Mouse (Mus musculus) kidney, adult 18-20 months (tissue): ENCODE results near the gene Gm20388.

Experiments used
- DNase-seq: peaks from one replicate; pipeline ENCODE4 v3.0.0; 2021

The Gm20388 gene

DNA sequence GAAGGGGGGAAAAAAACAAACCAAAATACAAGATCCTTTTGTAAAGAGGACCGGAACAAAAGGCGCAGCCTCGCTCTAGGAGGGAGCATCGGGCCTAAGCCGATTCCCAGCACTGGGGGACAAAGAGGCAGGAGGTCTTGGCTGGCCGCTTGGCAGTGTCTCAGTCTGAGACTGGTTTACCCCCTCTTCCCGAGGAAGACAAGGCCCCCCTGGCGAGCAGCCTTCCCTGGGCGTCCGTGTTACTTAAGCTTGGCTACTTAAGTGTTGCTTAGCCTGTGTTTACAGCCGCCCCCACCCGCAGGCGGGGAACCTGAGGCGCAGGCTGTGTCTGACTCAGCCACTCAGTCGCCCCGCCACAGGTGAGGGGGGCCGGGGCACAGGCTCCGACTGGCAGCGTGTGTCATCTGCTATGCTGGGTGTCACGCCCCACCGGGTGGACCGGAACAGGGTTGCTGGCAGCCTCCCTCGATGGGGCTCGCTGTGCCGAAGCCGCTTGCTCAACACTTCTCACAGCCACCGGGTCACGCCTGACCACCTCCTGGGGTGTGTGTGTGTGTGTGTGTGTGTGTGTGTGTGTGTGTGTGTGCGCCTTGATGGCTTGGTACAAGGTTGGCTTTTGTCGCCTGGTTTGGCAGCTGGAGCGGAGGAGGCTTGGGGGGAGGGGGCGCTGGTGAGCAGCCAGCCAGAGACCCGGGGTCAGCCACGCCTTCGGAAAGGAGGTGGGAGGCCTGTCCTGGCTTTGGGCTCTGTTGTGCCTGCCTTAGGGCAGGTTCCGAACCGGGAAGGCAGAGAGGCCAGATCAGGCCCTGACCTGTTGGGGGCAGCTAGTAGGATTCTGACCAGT lies 628.0 kb downstream of the Gm20388 start:
- peak; percentile 92 for DNase-seq

- no peak for DNase-seq
Measured at GRCm38 (mm10) chr8:120539381-120539774, 628.7 kb downstream of the Gm20388 start.

DNA sequence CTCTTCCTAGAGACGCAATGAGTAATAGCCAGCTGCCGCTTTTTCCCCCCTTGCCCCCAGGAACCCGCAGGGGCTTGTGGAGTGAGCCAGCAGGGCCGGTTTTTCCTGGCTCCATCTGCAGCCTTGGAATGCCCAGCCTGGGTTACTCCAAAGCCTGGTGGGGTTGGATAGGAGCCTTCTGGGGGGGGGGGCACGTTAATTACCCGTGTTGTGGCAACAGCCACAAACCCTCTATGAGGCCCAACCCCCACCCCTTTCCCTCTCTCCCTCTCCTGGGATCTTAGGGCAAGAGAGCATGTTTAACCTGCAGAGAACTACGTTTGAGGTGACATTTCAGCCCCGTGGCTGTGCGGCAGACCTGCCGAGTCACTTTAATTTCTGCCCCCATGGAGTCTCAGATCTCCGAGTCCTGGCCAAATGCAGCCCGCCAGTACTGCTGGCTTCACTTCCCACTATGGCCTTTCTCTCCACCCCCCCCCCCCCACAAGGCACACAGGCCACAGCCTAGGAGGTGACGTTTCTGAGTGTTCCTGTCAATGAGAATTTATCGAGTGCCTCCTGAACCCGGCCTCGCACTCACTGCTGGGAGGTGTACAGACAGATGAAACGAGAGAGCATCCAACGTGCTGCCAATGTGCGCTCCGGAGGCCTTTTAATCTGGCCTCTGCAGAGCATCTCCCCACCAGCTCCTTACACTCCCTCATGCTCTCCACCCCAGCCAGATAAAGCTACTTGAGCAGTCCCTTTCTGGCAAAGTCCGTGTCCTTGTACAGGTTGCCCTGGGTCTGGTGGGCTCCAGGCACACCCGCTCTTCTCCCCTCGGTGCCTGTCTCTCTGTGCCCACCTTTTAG lies 629.4 kb downstream of the Gm20388 start:
- DNase-seq = no peak

GRCm38 (mm10) chr8:120542995-120543394 lies 632.4 kb downstream of the Gm20388 start:
- DNase-seq = no peak

DNA sequence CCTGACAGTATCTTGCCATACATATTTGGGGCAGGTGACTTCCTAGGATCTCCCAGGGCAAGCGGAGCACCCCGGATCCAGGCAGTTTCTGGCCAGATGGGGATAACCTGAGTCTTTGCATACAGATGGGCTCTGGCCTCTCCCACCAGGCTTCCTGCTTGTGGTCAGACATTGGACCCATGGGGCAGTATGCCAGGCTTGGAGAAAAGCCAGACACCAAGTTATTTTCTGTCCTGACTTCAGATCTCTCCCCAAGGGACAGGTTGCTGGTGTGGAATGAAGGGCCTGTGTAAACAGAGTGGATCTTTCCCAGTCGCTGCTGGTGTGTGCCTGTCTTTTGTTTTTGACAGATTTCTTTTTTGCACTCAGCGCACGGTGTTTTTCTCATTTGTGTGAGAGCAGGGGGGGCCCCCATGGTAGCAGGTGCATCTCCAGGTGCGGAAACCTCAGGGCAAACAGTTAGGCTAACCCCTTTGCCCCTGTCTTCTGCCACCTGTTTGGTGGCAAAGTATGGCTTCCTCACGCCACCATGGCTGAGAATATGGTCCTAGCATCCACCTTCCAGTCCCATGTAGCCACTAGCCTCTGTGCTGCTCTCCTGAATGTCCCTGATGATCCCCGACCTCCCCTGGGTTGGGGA lies 632.9 kb downstream of the Gm20388 start:
- DNase-seq = peak; percentile 91

DNA sequence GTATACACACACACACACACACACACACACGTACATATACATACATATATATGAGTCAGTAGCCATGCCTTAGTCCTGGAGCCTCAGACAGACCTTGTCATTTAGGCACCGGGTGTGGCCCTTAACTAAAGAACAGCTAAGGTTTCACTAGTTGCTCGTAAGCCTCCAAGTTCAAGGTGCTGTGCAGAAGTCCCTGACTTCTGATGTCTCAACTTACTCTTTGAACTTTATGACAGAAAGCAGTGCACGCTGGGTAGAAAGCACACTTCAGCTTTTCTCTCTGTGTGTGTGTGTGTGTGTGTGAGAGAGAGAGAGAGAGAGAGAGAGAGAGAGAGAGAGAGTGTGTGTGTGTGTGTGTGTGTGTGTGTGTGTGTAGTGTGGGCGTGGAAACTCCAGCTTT lies 633.5 kb downstream of the Gm20388 start:
- no peak for DNase-seq

DNA sequence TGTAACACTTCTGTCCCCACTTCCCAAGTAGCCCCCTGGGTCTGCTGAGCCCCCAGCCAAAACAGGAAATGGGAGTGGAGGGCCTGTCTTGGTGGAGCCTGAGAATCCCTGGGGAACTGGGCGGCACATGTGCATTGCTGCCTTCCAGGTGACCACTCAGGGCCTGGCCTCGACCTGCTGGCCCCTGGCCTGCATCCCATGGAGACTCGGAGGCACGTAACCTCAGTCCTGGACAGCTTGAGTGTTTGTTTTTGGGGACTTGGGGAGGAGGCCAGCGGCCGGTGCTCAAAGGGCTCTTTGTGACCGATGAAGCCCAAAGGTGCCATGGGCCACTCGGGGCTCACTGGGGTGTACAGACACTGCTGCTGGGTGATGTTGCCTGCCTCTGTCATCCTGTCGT lies 636.9 kb downstream of the Gm20388 start:
- no peak for DNase-seq

GRCm38 (mm10) chr8:120548313-120548761 lies 637.7 kb downstream of the Gm20388 start:
- DNase-seq = no peak

GRCm38 (mm10) chr8:120549321-120549921 lies 638.8 kb downstream of the Gm20388 start:
- DNase-seq = peak; percentile 36

GRCm38 (mm10) chr8:120549922-120550321 lies 639.3 kb downstream of the Gm20388 start:
- DNase-seq = no peak

- no peak for DNase-seq
Measured at GRCm38 (mm10) chr8:120550430-120550829, 639.8 kb downstream of the Gm20388 start.

- DNase-seq = no peak
Measured at GRCm38 (mm10) chr8:120550937-120551676, 640.5 kb downstream of the Gm20388 start.

DNA sequence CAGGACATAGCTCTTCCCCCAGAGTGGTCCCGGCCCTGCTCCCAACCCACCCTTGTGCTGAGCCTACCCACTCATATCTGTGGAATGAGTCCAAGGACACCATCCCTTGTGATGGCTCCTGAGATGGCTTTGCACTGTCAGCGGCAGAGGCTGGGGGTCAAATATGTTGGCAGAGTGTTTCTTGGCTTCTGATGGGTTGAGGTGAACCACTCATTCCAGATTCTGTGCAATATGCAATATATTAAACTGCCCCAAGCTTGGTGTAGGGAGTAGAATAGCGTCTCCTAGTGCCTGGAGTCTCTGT lies 641.0 kb downstream of the Gm20388 start:
- DNase-seq = no peak

GRCm38 (mm10) chr8:120552509-120552908 lies 641.9 kb downstream of the Gm20388 start:
- no peak for DNase-seq

GRCm38 (mm10) chr8:120553441-120554123 lies 642.9 kb downstream of the Gm20388 start:
- no peak for DNase-seq

GRCm38 (mm10) chr8:120554466-120555039 lies 643.9 kb downstream of the Gm20388 start:
- DNase-seq = no peak

DNA sequence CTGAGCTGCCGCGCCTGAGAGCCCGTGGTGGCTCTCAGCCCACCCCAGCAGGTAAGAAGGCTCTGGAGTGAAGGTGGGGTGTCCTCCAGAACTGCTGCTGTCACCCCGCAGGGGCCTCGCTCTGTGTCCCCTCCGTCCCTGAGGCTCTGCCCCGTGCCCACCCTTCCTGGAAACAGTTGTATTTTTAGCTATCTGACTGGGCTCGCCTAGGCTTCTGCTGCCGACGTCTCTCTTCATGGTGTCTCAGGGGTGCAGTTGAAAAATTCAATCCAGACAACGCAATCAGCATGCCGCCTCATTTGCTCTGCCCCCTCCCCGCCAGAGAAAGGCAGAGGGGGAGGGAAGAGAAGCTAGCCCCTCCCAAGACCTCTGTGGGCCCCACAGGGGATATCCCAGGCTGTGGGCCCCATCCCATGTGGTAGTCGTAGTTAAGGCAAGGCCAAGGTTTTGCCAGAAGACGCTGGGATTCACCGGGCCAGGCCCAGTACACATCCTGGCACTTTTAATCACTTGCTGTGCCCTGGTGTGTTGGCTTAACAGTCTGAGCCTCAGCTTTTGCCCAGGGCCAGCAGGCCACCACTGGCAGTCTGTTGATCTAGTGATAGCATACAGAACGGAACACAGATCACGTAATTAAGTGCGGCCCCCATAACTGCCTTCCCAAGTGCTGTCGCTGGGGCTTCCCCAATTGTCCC lies 645.7 kb downstream of the Gm20388 start:
- DNase-seq = no peak

DNA sequence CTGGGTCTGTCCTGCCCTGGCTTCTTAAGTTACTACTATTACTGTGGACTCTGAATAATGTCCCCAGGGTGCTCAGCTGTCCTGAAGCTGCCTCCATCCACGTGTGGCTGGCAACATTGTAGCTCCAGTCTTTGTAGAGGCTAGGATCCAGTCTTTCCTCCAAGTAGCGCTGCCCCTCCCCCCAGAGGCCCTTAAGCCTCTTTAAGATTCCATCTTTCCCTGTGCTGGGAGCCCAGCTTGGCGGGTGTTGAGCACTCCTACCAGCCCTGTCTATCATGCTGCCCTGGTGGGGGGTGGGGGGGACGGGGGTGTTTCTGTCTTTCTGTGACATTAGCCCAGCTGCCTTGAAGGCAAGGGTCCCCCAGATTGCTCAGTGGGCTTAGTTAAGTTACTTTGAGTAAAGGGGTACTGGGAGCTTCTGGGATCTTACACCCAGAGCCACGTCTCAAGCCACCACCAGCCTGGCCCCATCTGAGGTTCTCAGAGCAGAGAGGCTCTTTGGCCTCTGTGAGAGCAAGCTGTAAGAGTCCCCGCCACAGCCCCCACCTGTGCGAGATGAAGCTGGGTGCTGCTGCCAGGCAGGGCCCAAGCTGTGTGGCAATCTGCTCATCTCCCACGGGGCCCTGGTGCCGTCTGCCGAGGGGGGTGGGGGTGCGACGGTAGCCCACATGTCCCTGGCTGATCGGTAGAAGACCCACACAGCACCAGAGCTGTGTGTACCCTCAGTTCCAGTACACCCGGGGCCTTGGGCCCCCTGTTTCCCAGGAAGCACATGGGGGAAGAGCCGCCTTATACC lies 646.7 kb downstream of the Gm20388 start:
- no peak for DNase-seq

DNA sequence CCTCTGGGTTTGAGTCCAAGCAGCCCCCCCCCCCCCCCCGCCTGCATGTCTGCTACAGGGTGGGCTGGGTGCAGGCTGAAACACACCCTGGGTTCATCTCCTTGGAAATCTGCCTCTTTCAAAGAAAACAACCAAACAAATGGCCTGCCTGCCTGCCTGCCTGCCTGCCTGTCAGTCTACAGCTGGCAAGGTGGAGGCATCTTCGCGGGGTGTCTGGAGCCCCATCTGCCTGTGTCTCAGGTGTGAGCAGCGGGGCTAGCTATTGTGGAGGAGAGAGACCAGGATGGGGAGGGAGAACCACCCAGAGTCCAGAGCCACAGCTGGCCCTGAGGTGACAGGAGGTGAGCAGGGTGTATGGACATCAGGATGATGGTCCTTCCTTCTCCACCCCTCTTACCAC lies 647.5 kb downstream of the Gm20388 start:
- DNase-seq = no peak

DNA sequence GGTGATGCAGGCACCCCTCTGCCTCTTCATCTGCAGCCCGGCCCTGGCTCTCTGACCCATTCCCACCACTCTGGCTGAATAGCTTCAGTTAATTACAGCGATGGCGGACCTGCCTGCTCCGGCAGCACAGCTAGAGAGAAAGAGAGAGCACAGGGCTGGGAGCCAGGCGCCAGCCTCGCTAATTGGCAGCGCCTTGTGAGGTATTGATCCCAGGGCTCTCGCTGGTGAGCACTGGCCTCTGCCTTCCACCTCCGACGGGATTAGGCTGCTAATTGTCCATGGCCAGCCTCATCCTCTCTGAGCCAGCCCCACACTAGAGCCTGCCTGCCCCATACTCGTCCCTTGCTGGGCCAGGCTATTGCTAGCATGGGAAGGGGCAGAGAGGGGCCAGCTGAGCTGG lies 649.0 kb downstream of the Gm20388 start:
- DNase-seq = no peak
